Mouse (Mus musculus) layer of hippocampus, postnatal 14 days (tissue): ENCODE measurements around the gene Shf. TPM values are rescaled to one million over a fixed set of nuclear protein-coding genes. Genes with fewer than 3 reads are reported as not detected.

Experiments
- DNase-seq, 2 experiments: peaks; one replicate each; pipeline ENCODE4 v3.0.0; 2021 to 2022; ENCODE audit warnings: low spot score in 2 of 2, mixed read lengths in 1 of 2
- total RNA-seq, 2 experiments: library from RNA; stranded (reverse); gene quantifications; 2 replicates each; pipeline ENCODE4 v1.2.3; 2021

Shf gene
- total RNA-seq, 2 experiments from 2014 or later: 57.5 to 65.2 TPM

GRCm38 (mm10) chr2:122305097-122305892 lies 63.7 kb downstream of the Shf start:
- DNase-seq: no peak

GRCm38 (mm10) chr2:122304544-122304943 lies 64.4 kb downstream of the Shf start:
- no peak for DNase-seq

GRCm38 (mm10) chr2:122302574-122303241 lies 66.3 kb downstream of the Shf start:
- peak; percentile 46 to 76 for DNase-seq

GRCm38 (mm10) chr2:122301921-122302573 lies 66.9 kb downstream of the Shf start:
- DNase-seq: no peak

- no peak for DNase-seq
Measured at GRCm38 (mm10) chr2:122301081-122301920, 67.7 kb downstream of the Shf start.

DNA sequence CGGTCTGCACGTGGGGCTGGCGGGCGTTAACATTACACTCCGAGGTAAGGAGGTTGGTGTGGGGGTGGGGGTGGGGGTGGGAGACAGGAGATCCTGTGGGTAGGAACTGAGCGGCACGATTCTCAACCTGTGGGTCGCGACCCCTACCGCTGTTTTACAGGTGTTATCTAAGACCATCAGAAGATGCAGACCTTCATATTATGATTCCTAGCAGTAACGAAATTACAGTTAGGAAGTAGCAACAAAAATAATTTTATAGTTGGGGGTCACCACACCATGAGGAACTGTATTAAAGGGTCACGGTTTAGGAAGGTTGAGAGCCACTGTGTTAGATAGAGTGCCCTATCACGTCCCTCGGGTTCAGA lies 68.3 kb downstream of the Shf start:
- DNase-seq: no peak

- DNase-seq: no peak
Measured at GRCm38 (mm10) chr2:122299911-122300655, 68.9 kb downstream of the Shf start.

Other genes starting within 250 kb of the Shf start
- gene B2m, start 221.5 kb downstream of the Shf start, total RNA-seq: 10 to 100 TPM; 70.8 to 93.3 TPM
- not detected for gene Trim69, start 208.5 kb downstream of the Shf start, total RNA-seq
- under 1 TPM in 1 of 2 experiments, not detected in 1; 0.26 TPM for gene Patl2, start 183.0 kb downstream of the Shf start, total RNA-seq
- not detected for gene Terb2, start 182.9 kb downstream of the Shf start, total RNA-seq
- gene Sord, start 134.4 kb downstream of the Shf start, total RNA-seq: 10 to 100 TPM; 12.2 to 13.4 TPM
- gene Duox2, start 70.7 kb downstream of the Shf start, total RNA-seq: under 1 TPM in 1 of 2 experiments, not detected in 1; 0.09 TPM
- gene Duoxa2, start 70.3 kb downstream of the Shf start, total RNA-seq: not detected
- gene Duoxa1, start 55.4 kb downstream of the Shf start, total RNA-seq: not detected
- gene Duox1, start 53.5 kb downstream of the Shf start, total RNA-seq: not detected
- not detected for gene Slc28a2, start 57.3 kb upstream of the Shf start, total RNA-seq
- not detected for gene Gm14085, start 115.8 kb upstream of the Shf start, total RNA-seq
- gene Gatm, start 242.1 kb upstream of the Shf start, total RNA-seq: 10 to 100 TPM; 60.3 to 64.8 TPM